Mouse (Mus musculus) 3134 (cell line): ENCODE results near the gene Zbtb20.

ENCODE experiments used
- DNase-seq: peaks from one replicate; pipeline ENCODE4 v3.0.0-alpha.2; 2011; ENCODE audit warnings: low spot score; ENCODE audit not compliant: insufficient read length; ENCODE audit errors: extremely low read depth

Zbtb20 gene

DNA sequence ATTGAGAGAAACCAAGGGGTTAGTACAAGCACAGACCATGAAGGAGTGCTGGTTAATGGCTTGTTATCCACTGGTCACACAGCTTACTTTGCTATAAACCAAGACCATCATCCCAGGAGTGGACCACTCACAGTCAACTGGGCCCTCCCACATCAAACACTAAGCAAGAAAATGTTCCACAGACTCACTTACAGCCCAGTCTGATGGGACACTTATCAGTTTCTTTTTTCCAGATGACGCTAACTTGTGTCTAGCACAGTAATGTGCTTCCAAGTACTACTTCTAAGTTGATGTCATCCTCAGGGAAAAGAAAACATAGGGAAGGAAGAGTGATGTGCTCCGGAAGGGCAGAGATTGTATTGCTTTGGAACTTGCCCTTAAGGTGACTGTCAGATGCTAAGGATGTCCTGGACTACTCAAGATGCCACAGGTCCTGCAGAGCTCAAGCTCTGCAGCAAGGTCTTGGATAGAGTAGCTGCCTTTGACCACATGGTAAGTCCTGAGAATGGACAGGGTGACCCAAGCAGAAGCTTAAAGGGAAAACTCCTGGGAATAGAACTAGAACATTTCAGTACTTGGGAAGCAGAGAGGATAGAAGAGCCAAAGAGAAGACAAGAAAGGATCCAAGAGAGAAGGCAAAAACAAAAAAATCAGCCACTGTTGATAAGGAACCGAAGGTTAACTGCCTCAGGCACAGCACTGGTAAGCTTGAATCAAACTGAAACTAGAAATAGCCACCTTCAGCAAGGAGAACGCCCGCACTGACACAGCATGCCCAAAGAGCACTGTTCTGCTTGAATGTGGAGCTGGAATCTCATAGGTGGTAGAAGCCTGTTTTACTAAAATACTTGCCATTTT is 556.1 kb downstream of the Zbtb20 start:
- DNase-seq, result no peak

- DNase-seq, result no peak
Measured at GRCm38 (mm10) chr16:43434941-43435340, 559.3 kb downstream of the Zbtb20 start.

DNA sequence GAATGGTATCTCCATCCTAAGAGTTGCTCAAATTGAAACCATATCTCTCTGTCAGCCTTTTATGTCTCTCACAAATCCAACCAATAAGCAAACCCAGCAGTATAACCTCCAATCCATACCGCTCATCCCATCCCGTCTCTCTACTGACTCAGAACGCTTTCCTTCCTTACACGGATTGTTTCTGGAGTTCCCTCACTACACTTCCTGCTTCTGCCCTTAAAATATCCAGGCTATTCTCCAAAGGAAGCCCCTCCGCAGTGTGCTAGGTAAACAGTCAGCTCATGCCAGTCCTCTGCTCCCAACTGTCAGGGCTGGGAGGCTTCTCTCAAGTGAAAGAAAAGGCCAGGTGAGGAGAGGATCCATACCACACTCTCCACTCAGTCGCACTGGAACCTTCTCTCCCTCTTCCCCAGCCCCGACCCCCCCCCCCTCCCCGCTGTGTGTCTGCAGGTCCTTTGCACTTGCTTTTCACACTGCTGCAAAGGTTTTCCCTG is 563.2 kb downstream of the Zbtb20 start:
- DNase-seq, result no peak

GRCm38 (mm10) chr16:43441392-43441791 is 565.7 kb downstream of the Zbtb20 start:
- no peak for DNase-seq

GRCm38 (mm10) chr16:43443034-43443433 is 567.4 kb downstream of the Zbtb20 start:
- no peak for DNase-seq

DNA sequence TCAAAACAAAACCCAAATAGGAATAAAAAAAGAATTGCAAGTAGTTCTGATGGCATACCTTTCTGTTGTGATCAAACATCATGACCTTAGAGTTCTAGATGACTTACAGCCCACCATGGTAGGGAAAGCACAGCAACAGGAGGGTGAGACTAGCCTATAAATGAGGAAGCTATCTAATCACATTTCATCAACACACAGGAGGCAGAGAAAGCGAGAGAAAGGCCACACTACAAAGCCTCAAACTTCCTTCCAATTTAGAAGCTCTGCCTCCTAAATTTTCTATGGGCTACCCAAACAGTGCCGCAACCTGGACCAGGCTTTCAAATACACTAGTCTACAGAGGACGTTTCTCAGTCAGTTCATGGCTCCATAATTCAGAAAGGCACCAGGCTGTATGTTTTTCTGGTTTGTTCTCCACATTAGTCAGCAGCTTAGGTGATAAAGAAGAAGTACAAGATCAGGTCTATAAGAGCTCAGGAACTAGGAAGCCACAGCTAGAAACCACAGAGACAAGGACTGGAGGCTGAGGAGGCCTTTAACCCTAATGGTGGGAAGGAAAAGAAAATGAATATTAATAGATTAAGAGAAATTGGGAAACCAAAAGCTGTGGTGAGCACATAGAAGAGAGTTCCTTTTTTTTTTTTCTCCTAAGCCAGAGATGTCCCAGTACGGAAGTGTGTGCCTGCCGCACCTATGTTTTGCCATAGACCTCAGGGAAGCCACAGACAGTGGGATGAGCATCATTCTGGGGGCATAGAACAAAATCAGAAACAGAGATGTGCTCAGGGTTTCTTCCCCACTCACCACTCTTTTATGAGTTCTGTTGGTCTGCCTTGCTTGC is 572.7 kb downstream of the Zbtb20 start:
- no peak for DNase-seq

- no peak for DNase-seq
Measured at GRCm38 (mm10) chr16:43454370-43454934, 578.8 kb downstream of the Zbtb20 start.

DNA sequence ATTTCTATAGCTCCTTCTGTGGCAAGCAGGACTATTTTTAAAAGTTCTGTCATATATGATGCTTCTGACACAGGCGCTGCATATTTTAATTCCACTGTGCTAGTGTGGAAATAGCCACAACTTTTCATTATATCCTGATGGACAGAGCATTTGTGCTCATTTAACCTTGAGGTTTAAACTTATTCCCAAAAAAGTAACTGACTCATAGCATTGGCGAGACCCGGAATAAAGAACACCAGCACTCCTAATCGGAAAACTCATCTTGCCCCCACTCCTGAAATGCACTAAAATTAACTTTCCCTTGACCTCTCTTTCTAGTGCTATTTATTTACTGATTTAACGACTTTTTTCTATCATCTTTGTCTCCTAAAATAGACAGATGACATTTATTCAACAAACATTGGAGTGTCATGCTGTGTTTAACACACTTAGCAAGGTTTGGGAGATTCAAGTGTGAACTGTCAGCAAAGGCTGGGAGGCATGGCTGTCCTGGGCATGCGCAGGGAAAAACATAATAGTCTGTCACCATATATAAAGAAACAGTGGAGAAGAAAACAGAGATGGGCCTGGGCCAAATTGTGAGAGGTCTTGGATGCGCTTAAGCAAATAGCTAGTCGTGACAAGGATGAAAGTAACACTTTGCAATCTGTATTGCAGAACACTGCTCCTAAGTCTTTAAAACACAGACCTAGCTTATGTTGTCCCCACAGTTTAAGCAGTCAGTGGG is 580.9 kb downstream of the Zbtb20 start:
- DNase-seq, result no peak

GRCm38 (mm10) chr16:43457814-43458213 is 582.1 kb downstream of the Zbtb20 start:
- no peak for DNase-seq

DNA sequence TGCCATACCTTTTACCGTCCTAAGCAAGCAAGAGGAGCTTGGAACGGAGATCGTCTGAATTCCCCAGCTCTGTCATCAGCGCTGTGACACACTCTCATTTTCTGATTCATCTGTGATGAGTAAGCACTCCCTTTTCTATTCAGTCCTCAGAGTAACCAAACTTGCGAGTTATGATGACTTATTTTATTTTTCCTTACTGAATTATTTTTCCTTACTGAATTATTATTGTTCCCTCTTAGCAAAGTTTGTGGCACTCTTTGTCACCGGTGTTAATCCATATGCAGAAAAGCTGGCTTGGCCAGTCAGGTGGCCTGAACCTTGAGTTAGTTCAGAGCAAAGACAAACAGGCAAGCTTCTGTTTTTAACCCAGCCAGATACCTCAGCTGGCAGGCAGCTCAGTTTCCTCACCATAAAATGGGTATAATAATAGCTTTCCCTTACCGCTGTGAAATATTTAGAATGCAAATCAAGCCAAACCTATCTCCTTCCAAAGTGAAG is 583.1 kb downstream of the Zbtb20 start:
- peak; percentile 57 for DNase-seq

GRCm38 (mm10) chr16:43461745-43462378 is 586.2 kb downstream of the Zbtb20 start:
- no peak for DNase-seq

GRCm38 (mm10) chr16:43462470-43463455 is 587.1 kb downstream of the Zbtb20 start:
- no peak for DNase-seq

GRCm38 (mm10) chr16:43463684-43464475 is 588.2 kb downstream of the Zbtb20 start:
- peak; percentile 29 for DNase-seq

- peak; percentile 6 for DNase-seq
Measured at GRCm38 (mm10) chr16:43464476-43465080, 588.9 kb downstream of the Zbtb20 start.

DNA sequence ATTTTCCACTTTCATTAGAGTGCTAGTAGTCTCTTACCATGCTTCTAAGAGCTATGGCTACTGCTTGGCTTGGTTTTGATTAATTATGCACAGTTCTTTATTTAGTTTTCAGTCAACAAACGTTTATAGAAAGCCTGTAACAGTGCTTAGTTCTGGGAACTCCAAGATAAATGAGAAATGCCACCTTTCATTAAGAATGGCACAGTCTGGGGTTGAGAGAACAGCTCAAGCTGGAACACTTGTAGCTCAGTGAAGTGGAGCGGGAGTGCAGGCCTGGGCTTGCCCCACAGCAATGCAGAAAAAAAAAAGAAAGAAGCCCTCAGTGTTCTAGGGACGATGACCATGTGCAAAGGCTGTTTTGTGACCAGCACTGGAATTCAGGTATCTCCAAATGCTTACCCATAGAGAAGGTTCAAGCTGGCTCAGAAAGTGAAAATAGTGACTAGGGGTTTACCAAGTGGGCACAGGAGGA is 589.7 kb downstream of the Zbtb20 start:
- DNase-seq, result no peak

- DNase-seq, result no peak
Measured at GRCm38 (mm10) chr16:43465921-43466748, 590.5 kb downstream of the Zbtb20 start.

GRCm38 (mm10) chr16:43466749-43467065 is 591.0 kb downstream of the Zbtb20 start:
- no peak for DNase-seq
